Mouse (Mus musculus) spleen, adult 2 months (tissue): ENCODE results near the gene Kncn. TPM values are rescaled to one million over a fixed set of nuclear protein-coding genes. Genes with fewer than 3 reads are reported as not detected.

ENCODE experiments used
- DNase-seq, 2 experiments: peaks; one replicate each; pipeline versions ENCODE4 v3.0.0 to v3.0.0-alpha.2; 2012 to 2021; ENCODE audit warnings: low spot score in 2 of 2, low read depth in 1 of 2
- H3K27ac ChIP-seq: fragments of 200-500 bp; 2 replicates; pipeline ENCODE4 v1.5.1; 2012; ENCODE audit warnings: low read length, inconsistent platforms; ENCODE audit not compliant: insufficient read depth
- H3K27me3 ChIP-seq: fragments of 200-500 bp; 2 replicates; pipeline ENCODE4 v1.6.1; 2012; ENCODE audit warnings: mild to moderate bottlenecking, moderate library complexity, low read length, inconsistent platforms; ENCODE audit not compliant: control insufficient read depth, insufficient read depth
- H3K36me3 ChIP-seq: fragments of 200-500 bp; 2 replicates; pipeline ENCODE4 v1.6.1; 2012; ENCODE audit warnings: mild to moderate bottlenecking, low read length, inconsistent platforms; ENCODE audit not compliant: control insufficient read depth, insufficient read depth
- H3K4me1 ChIP-seq: fragments of 200-500 bp; 2 replicates; pipeline ENCODE4 v1.6.1; 2011; ENCODE audit warnings: inconsistent platforms; ENCODE audit not compliant: control insufficient read depth, insufficient read depth, insufficient read length
- H3K4me3 ChIP-seq: fragments of 200-500 bp; 2 replicates; pipeline ENCODE4 v1.5.1; 2011; ENCODE audit warnings: mild to moderate bottlenecking, inconsistent platforms; ENCODE audit not compliant: insufficient read depth, insufficient read length; ENCODE audit errors: extremely low read depth
- CTCF ChIP-seq: fragments of 200-500 bp; IDR thresholded peaks from 2 replicates; pipeline ENCODE4 v1.5.1; 2011; ENCODE audit warnings: mild to moderate bottlenecking, inconsistent platforms; ENCODE audit not compliant: insufficient read depth, insufficient read length, insufficient replicate concordance; ENCODE audit errors: extremely low read depth
- POLR2A ChIP-seq: fragments of 200-500 bp; IDR thresholded peaks from 2 replicates; pipeline ENCODE4 v1.6.1; 2011; ENCODE audit warnings: low read depth, low read length, inconsistent platforms
- WGBS: fragments of 180-500 bp; shearing (Covaris S2); methylation state at CpG from one replicate; pipeline ENCODE4 v1.1.7; 2018; 5-methylcytosine and 5-hydroxymethylcytosine counted together
- polyA plus RNA-seq: library from polyadenylated mRNA; depleted of rRNA; stranded (reverse); fragments of >200 nt; gene quantifications from 2 replicates; pipeline ENCODE4 v1.2.3, GENCODE M21; 2012; rRNA removed

Gene Kncn
- polyA plus RNA-seq, 1 experiment: not detected

DNA sequence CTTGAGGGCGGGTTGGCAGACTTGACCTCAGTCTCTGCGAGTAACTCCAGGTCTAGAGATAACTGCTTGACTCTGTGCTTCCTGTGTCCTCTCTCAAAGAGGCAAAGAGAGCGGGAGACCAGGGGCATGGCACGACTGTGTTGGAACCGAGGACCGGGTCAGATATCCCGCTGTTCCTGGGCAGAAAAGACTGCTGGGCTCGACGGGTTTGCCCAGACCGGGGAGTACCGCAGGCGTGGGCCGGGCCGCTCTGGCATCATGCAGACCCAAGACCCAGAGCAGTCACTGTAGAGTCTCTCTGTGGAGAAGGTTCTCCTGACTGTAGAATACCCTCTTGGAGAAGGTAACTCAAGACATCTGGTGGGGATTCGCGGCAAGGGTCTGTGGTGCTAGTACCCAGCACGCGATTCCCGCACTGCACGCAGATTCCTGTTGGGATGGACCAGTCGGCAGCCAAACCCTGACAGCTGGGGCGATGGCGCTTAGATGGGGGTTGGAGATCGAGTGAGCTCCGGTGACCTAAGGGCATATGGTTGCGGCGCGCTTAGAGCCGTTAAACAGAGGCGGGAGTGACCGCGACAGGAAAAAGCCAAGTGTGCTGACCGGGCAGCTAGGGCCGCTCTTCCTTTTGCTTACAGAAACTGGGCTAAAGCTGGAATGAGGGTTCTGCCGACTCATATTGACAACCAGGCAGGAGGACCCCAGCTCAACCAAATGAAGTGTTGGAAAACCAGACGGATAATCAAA, 51.8 kb downstream of the Kncn start:
- H3K4me3 ChIP-seq: no peak overlapping the region
- TF ChIP-seq POLR2A (no peak), CTCF (no peak)
- peaks cover 34% of the 10 kb centered on the region for H3K27me3 ChIP-seq
- DNase-seq: no peak
- no peaks in the 10 kb centered on the region for H3K36me3 ChIP-seq
- 3% methylated on average over 36 of the region's 36 CpGs for WGBS
- peaks cover 2% of the 10 kb centered on the region; the same call in 1 of the 2 replicates for H3K4me1 ChIP-seq
- no peak overlapping the region for H3K27ac ChIP-seq

DNA sequence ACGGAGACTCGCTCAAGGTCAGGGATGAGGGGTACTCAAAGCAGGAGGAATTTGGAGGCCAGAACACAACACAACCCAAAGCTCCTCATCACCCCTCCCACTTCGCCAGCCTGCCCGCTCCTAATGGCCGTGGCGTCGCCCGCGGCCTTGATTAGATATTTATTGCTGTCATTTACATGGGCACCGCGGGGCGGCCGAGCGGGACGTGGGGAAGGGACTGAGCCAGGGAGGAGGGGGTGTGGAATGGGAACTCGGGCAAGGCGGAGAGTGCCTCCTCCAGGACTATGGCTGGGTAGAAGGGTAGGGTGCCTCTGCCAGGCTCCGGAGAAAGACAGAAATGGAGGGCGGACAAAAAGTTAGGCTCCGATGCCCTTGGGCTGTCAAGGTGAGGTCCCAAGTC, 52.4 kb downstream of the Kncn start:
- Histone ChIP-seq H3K4me3 (no peak overlapping the region), H3K4me1 (peaks cover 2% of the 10 kb centered on the region; the same call in 1 of the 2 replicates), H3K27me3 (peaks cover 38% of the 10 kb centered on the region), H3K36me3 (no peaks in the 10 kb centered on the region), H3K27ac (no peak overlapping the region)
- no peak for TF ChIP-seq CTCF
- TF ChIP-seq POLR2A: no peak
- WGBS: 6% methylated on average over 20 of the region's 20 CpGs
- no peak for DNase-seq

DNA sequence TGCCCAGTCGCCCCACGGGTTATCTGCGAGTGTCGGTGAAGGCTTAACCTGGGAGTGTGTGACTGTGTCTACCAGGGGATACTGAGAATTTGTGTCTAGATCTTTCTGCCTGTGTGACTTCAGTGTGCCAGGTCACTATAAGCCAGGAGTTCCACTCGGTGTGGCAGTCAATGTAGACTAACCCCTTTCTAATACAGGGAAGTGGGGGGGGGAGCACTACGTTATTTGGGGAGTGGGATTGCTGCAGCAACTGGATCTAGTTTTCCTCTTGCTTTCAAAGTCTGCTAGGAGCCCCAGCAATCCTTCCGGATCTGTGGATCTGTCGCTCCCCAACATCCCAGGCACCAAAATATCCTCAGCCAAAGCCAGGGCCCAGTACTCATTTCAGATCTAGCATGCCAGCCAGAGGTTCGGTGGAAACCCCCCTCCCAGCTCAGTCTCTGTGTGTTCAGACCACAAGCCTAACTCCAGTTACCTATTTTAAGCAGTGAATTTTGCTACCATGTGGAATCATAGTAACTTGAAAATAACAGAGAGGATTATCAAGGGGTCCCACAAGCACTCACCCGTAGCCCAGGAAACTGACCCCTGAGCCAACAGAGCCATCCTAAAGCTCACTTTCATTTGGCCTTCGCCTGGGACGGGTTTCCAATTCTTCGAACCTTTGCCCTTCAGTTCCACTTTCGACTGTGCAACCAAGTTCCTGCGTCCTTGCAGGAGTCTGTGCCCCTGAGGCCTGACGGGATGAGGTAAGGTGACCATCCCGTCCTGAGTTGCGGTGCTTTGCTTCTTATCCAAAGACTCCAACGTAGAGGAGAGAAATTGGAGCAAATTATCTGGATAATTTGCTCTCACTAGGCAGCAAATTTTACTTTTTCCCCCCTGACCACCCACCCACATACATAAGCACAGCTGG, 53.1 kb downstream of the Kncn start:
- no peak for TF ChIP-seq POLR2A
- no peak for TF ChIP-seq CTCF
- no peak overlapping the region for H3K27ac ChIP-seq
- WGBS: 7% methylated on average over 19 of the region's 19 CpGs
- H3K36me3 ChIP-seq: no peaks in the 10 kb centered on the region
- no peak for DNase-seq
- peaks cover 38% of the 10 kb centered on the region for H3K27me3 ChIP-seq
- H3K4me1 ChIP-seq: peaks cover 2% of the 10 kb centered on the region; the same call in 1 of the 2 replicates
- no peak overlapping the region for H3K4me3 ChIP-seq

DNA sequence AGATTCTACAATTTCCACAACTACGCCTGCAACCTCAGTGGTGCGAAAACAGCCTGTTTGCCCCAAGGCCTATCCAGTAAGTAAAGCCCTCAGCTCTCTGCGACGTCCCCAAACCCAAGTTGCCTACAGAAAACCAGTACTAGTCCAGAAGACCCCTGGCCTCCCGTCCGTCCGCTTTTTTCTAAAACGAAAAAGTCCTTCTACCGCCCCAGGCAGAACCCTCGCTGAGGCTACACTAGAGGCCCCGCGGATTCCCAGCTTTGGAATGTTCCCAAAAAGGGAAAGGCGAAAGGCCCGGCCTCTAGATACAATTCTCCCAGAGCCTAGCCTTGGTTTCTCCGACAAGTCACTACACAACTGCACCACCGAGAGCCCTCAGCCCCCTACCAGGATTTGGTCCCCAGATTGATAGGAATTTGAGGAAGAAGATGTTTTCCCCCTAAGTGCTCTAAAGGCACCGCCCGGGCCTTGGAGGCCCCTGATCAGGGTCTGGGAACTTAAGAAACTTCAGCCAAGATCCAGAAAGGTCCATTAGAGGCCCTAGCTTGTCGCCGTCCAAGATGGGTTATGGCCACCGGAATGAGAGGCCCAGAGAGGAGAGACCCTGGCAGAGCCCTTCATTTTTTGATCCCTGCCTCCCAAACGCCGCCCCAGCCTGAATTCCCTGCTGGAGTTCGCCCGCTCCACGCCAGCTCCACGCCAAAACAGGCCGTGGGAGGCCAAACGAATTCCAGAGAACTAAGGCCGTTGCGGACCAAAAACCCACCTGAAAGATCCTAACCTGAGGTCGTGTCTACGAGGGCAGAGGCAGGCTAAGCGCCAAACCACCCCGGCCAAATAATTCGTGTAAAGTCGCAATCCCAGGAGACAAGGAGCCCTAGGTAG, 54.3 kb downstream of the Kncn start:
- DNase-seq: no peak
- H3K4me3 ChIP-seq: no peak overlapping the region
- no peaks in the 10 kb centered on the region for H3K36me3 ChIP-seq
- 13% methylated on average over 37 of the region's 37 CpGs for WGBS
- no peak for TF ChIP-seq CTCF
- no peak for TF ChIP-seq POLR2A
- peaks cover 40% of the 10 kb centered on the region for H3K27me3 ChIP-seq
- H3K27ac ChIP-seq: no peak overlapping the region
- peaks cover 2% of the 10 kb centered on the region; the same call in 1 of the 2 replicates for H3K4me1 ChIP-seq

Other genes starting within 250 kb of the Kncn start
- 9.5 and 9.8 TPM in 2 replicates for gene Cyp4b1, start 236.7 kb upstream of the Kncn start, polyA plus RNA-seq
- gene Efcab14, start 146.7 kb upstream of the Kncn start, polyA plus RNA-seq: 12.8 and 19.6 TPM in 2 replicates
- gene Tex38, start 103.4 kb upstream of the Kncn start, polyA plus RNA-seq: 0.14 and 0.32 TPM in 2 replicates
- 20.2 and 35.6 TPM in 2 replicates for gene Atpaf1, start 99.6 kb upstream of the Kncn start, polyA plus RNA-seq
- gene Mob3c, start 56.3 kb upstream of the Kncn start, polyA plus RNA-seq: 34.5 and 43.3 TPM in 2 replicates
- gene Mknk1, start 45.2 kb upstream of the Kncn start, polyA plus RNA-seq: 68.2 and 69.2 TPM in 2 replicates
- not detected in 2 replicates for gene 6430628N08Rik, start 6.3 kb downstream of the Kncn start, polyA plus RNA-seq
- gene Dmbx1, start 55.5 kb downstream of the Kncn start, polyA plus RNA-seq: not detected in 2 replicates
- gene Faah, start 133.5 kb downstream of the Kncn start, polyA plus RNA-seq: 25.7 and 31.3 TPM in 2 replicates
- 8.2 and 9.3 TPM in 2 replicates for gene Nsun4, start 169.5 kb downstream of the Kncn start, polyA plus RNA-seq
- gene Uqcrh, start 190.7 kb downstream of the Kncn start, polyA plus RNA-seq: 44.5 and 48.9 TPM in 2 replicates
- 22.4 and 35.3 TPM in 2 replicates for gene Lrrc41, start 190.9 kb downstream of the Kncn start, polyA plus RNA-seq
- 2.6 and 2.7 TPM in 2 replicates for gene Rad54l, start 239.3 kb downstream of the Kncn start, polyA plus RNA-seq
- 16.4 and 18.0 TPM in 2 replicates for gene Pomgnt1, start 239.4 kb downstream of the Kncn start, polyA plus RNA-seq